Mouse (Mus musculus) heart, embryonic 11.5 days (tissue): ENCODE measurements at regions not wholly inside any gene's neighbourhood (a gene's known extent, or its start where the extent isn't known, plus 50 kb on each side); places are given as distances from the start of the nearest gene placed in this dataset.

ENCODE experiments used
- ATAC-seq: fragments of 200-750 bp; cut with Nextera tagmentation; replicated peaks from 2 replicates; pipeline ENCODE4 v1.8.0; 2017; ENCODE audit warnings: moderate library complexity; ENCODE audit not compliant: insufficient number of reproducible peaks, low FRiP score, low TSS enrichment
- H3K27ac ChIP-seq: fragments of 300-500 bp; sonication (generic); 2 replicates; pipeline ENCODE4 v1.5.1; 2014; ENCODE audit warnings: mild to moderate bottlenecking, low read depth, low read length
- H3K27me3 ChIP-seq: fragments of 300-500 bp; sonication (generic); 2 replicates; pipeline ENCODE4 v1.6.1; 2014; ENCODE audit warnings: mild to moderate bottlenecking, low read length, mixed read lengths; ENCODE audit not compliant: control insufficient read depth, insufficient read depth
- H3K36me3 ChIP-seq: fragments of 300-500 bp; sonication (generic); 2 replicates; pipeline ENCODE4 v1.6.1; 2014; ENCODE audit warnings: mild to moderate bottlenecking, low read length, moderate library complexity, mixed read lengths; ENCODE audit not compliant: control insufficient read depth, insufficient read depth
- H3K4me1 ChIP-seq: fragments of 300-500 bp; sonication (generic); 2 replicates; pipeline ENCODE4 v1.6.1; 2014; ENCODE audit warnings: low read length; ENCODE audit not compliant: control insufficient read depth, insufficient read depth
- H3K4me2 ChIP-seq: fragments of 300-500 bp; sonication (generic); 2 replicates; pipeline ENCODE4 v1.6.1; 2014; ENCODE audit warnings: mild to moderate bottlenecking, moderate library complexity
- H3K4me3 ChIP-seq: fragments of 300-500 bp; sonication (generic); 2 replicates; pipeline ENCODE4 v1.5.1; 2014; ENCODE audit warnings: low read depth, low read length
- H3K9ac ChIP-seq: fragments of 300-500 bp; sonication (generic); 2 replicates; pipeline ENCODE4 v1.6.1; 2014; ENCODE audit warnings: mild to moderate bottlenecking, low read depth, low read length, moderate library complexity
- H3K9me3 ChIP-seq: fragments of 300-500 bp; sonication (generic); replicated peaks from 2 replicates; pipeline ENCODE4 v1.6.1; 2016; ENCODE audit warnings: low read length; ENCODE audit not compliant: control insufficient read depth
- WGBS: fragments of 180-500 bp; shearing (Covaris S2); extraction: QIAGEN DNeasy Blood & Tissue Kit; methylation state at CpG from one replicate; pipeline ENCODE4 v1.1.7; 2014; ENCODE audit not compliant: insufficient replicate concordance; 5-methylcytosine and 5-hydroxymethylcytosine counted together

DNA sequence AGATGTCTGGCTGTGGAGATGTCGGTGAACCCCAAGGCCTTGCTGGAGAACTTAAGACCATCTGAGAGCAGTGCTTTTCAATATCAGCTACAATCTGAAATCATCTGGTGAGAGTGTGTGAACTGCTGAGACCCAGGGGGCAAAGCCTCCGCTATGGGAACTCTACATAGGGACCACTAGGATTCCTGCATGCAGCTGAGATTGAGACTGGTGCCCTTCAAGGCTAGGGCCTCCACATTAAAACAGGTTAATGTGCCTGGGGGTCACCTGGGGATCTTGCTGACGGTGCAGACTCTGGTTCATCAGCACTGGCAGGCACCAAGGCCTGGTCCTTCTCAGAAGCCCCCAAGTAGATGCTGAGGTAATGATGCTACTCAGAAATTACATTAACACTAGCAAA lies 154.6 kb downstream of the Kdr start:
- 83% methylated on average over 3 of the region's 3 CpGs for WGBS
- no peak for ATAC-seq
- no peaks in the 10 kb centered on the region for H3K4me1 ChIP-seq
- no peaks in the 10 kb centered on the region for H3K36me3 ChIP-seq
- no peaks in the 10 kb centered on the region for H3K27me3 ChIP-seq
- no peak overlapping the region for H3K4me3 ChIP-seq
- no peak overlapping the region for H3K4me2 ChIP-seq
- no peak overlapping the region for H3K27ac ChIP-seq
- no peak overlapping the region for H3K9ac ChIP-seq
- H3K9me3 ChIP-seq: no peaks in the 10 kb centered on the region

GRCm38 (mm10) chr5:75817396-75817795 lies 160.9 kb downstream of the Kdr start:
- WGBS: 94% methylated on average over 13 of the region's 13 CpGs

GRCm38 (mm10) chr5:75814393-75814984 lies 163.8 kb downstream of the Kdr start:
- ATAC-seq: no peak
- H3K36me3 ChIP-seq: no peaks in the 10 kb centered on the region
- WGBS: 59% methylated on average over 12 of the region's 12 CpGs
- no peak overlapping the region for H3K4me2 ChIP-seq
- H3K9ac ChIP-seq: no peak overlapping the region
- H3K9me3 ChIP-seq: no peaks in the 10 kb centered on the region
- H3K27me3 ChIP-seq: no peaks in the 10 kb centered on the region
- H3K4me1 ChIP-seq: no peaks in the 10 kb centered on the region; the same call in 1 of the 2 replicates
- H3K27ac ChIP-seq: no peak overlapping the region
- H3K4me3 ChIP-seq: no peak overlapping the region

More at GRCm38 (mm10) chr5:75817396-75817795, 160.9 kb downstream of the Kdr start:
- no peak overlapping the region for H3K9ac ChIP-seq
- H3K9me3 ChIP-seq: no peaks in the 10 kb centered on the region
- H3K36me3 ChIP-seq: no peaks in the 10 kb centered on the region
- H3K27me3 ChIP-seq: no peaks in the 10 kb centered on the region
- no peak for ATAC-seq
- no peaks in the 10 kb centered on the region; the same call in 1 of the 2 replicates for H3K4me1 ChIP-seq
- no peak overlapping the region for H3K4me2 ChIP-seq
- H3K4me3 ChIP-seq: no peak overlapping the region
- H3K27ac ChIP-seq: no peak overlapping the region

DNA sequence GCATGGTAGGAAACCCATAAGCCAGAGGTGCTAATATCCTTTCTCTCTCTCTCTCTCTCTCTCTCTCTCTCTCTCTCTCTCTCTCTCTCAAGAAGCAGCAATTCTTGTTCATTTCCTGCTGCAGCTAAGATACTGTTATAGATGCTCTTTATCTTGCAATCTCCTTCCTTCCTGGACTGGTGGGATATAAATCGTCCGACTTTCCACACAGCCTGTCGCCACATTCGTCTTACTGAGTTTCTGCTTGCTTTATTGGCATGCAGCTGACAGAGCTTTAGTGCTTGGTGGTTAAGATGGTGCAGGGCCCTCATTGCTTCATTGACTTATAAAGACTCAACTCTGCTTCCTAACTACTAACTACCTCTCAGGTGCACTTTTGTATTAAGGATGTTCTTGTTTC lies 165.6 kb downstream of the Kdr start:
- Histone ChIP-seq H3K4me1 (no peaks in the 10 kb centered on the region), H3K27me3 (no peaks in the 10 kb centered on the region), H3K4me2 (no peak overlapping the region), H3K9ac (no peak overlapping the region), H3K4me3 (no peak overlapping the region), H3K36me3 (no peaks in the 10 kb centered on the region), H3K27ac (no peak overlapping the region), H3K9me3 (no peaks in the 10 kb centered on the region)
- no peak for ATAC-seq
- 58% methylated on average over 4 of the region's 4 CpGs for WGBS

GRCm38 (mm10) chr5:75808551-75809332 lies 169.5 kb downstream of the Kdr start:
- no peak overlapping the region for H3K4me2 ChIP-seq
- no peaks in the 10 kb centered on the region for H3K4me1 ChIP-seq
- ATAC-seq: no peak
- H3K27ac ChIP-seq: no peak overlapping the region
- no peak overlapping the region for H3K4me3 ChIP-seq
- no peaks in the 10 kb centered on the region for H3K9me3 ChIP-seq
- no peak overlapping the region for H3K9ac ChIP-seq
- H3K27me3 ChIP-seq: no peaks in the 10 kb centered on the region
- H3K36me3 ChIP-seq: no peaks in the 10 kb centered on the region
- WGBS: 80% methylated on average over 18 of the region's 18 CpGs

GRCm38 (mm10) chr5:75805011-75805410 lies 173.2 kb downstream of the Kdr start:
- H3K9me3 ChIP-seq: no peaks in the 10 kb centered on the region
- no peak for ATAC-seq
- no peak overlapping the region for H3K4me2 ChIP-seq
- no peaks in the 10 kb centered on the region for H3K36me3 ChIP-seq
- H3K27ac ChIP-seq: no peak overlapping the region
- WGBS: 75% methylated on average over 2 of the region's 2 CpGs
- no peak overlapping the region for H3K9ac ChIP-seq
- H3K4me1 ChIP-seq: 0 out of 2 replicates have a peak, but pooled peaks cover 3% of the 10 kb centered on the region
- H3K27me3 ChIP-seq: no peaks in the 10 kb centered on the region
- no peak overlapping the region for H3K4me3 ChIP-seq

- H3K36me3 ChIP-seq: no peaks in the 10 kb centered on the region
- no peak for ATAC-seq
- H3K27ac ChIP-seq: no peak overlapping the region
- 80% methylated on average over 2 of the region's 2 CpGs for WGBS
- 0 out of 2 replicates have a peak, but pooled peaks cover 3% of the 10 kb centered on the region for H3K4me1 ChIP-seq
- H3K27me3 ChIP-seq: no peaks in the 10 kb centered on the region
- H3K4me2 ChIP-seq: no peak overlapping the region
- no peak overlapping the region for H3K4me3 ChIP-seq
- no peaks in the 10 kb centered on the region for H3K9me3 ChIP-seq
- no peak overlapping the region for H3K9ac ChIP-seq
Observed at GRCm38 (mm10) chr5:75804340-75804739, 173.9 kb downstream of the Kdr start.

DNA sequence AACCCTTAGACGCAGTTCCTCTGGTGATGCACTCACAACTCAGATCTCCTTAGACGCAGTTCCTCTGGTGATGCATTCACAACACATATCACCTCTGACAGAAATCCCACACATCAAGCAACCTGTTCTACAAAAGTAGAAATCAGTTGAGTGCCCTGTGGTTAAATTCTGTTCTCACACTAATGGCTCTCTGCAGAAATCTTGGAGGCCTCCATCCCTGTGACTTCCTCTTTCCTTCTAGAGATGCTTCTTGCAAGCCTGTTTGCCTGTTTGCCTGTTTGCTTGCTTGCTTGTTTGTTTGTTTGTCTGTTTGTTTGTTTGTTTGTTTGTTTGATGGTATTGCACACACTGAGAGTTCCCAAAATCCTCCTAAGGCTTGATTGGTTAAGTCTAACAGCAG lies 175.2 kb downstream of the Kdr start:
- H3K9me3 ChIP-seq: no peaks in the 10 kb centered on the region
- H3K27me3 ChIP-seq: no peaks in the 10 kb centered on the region
- no peak overlapping the region for H3K4me2 ChIP-seq
- no peak overlapping the region for H3K27ac ChIP-seq
- H3K4me3 ChIP-seq: no peak overlapping the region
- H3K4me1 ChIP-seq: 0 out of 2 replicates have a peak, but pooled peaks cover 3% of the 10 kb centered on the region
- no peak for ATAC-seq
- H3K36me3 ChIP-seq: no peaks in the 10 kb centered on the region
- no peak overlapping the region for H3K9ac ChIP-seq
- WGBS: 85% methylated on average over 2 of the region's 2 CpGs
